Mouse (Mus musculus) stomach, embryonic 14.5 days (tissue): ENCODE measurements around the gene Pdss2. TPM values are rescaled to one million over a fixed set of nuclear protein-coding genes. Genes with fewer than 3 reads are reported as not detected.
A peak's percentile ranks its signal among the peaks of the same experiment; 100 is the strongest.

Experiments used
- ATAC-seq: fragments of 200-750 bp; cut with Nextera tagmentation; 2 replicates; pipeline ENCODE4 v1.8.0; 2017; ENCODE audit warnings: low read depth, moderate TSS enrichment; ENCODE audit not compliant: insufficient number of reproducible peaks, insufficient read depth, low FRiP score
- H3K27ac ChIP-seq: fragments of 300-500 bp; sonication (generic); 2 replicates; pipeline ENCODE4 v1.5.1; 2014; ENCODE audit warnings: mild to moderate bottlenecking, low read length, moderate library complexity, mixed read lengths
- H3K27me3 ChIP-seq: fragments of 300-500 bp; sonication (generic); 2 replicates; pipeline ENCODE4 v1.6.1; 2014; ENCODE audit warnings: low read length, control low read depth, mixed read lengths; ENCODE audit not compliant: control insufficient read depth, insufficient read depth
- H3K36me3 ChIP-seq: fragments of 300-500 bp; sonication (generic); 2 replicates; pipeline ENCODE4 v1.6.1; 2014; ENCODE audit warnings: mild to moderate bottlenecking, control low read depth, low read length, moderate library complexity, mixed read lengths; ENCODE audit not compliant: control insufficient read depth, insufficient read depth
- H3K4me1 ChIP-seq: fragments of 300-500 bp; sonication (generic); 2 replicates; pipeline ENCODE4 v1.6.1; 2014; ENCODE audit warnings: low read length, control low read depth, mixed read lengths; ENCODE audit not compliant: control insufficient read depth, insufficient read depth
- H3K4me2 ChIP-seq: fragments of 300-500 bp; sonication (generic); replicated peaks from 2 replicates; pipeline ENCODE4 v1.6.1; 2014; ENCODE audit warnings: low read depth, low read length, control low read depth
- H3K4me3 ChIP-seq: fragments of 300-500 bp; sonication (generic); 2 replicates; pipeline ENCODE4 v1.5.1; 2014; ENCODE audit warnings: low read depth, low read length, control low read depth
- H3K9ac ChIP-seq: fragments of 300-500 bp; sonication (generic); replicated peaks from 2 replicates; pipeline ENCODE4 v1.6.1; 2014; ENCODE audit warnings: low read depth, mild to moderate bottlenecking, control low read depth, low read length, moderate library complexity, mixed read lengths
- H3K9me3 ChIP-seq: fragments of 300-500 bp; sonication (generic); 2 replicates; pipeline ENCODE4 v1.6.1; 2016; ENCODE audit warnings: low read depth, low read length, control low read depth; ENCODE audit not compliant: control insufficient read depth
- WGBS: fragments of 180-500 bp; shearing (Covaris S2); extraction: QIAGEN DNeasy Blood & Tissue Kit; methylation state at CpG from one replicate; pipeline ENCODE4 v1.1.7; 2014; 5-methylcytosine and 5-hydroxymethylcytosine counted together
- polyA plus RNA-seq: library from polyadenylated mRNA; unstranded; fragments of >200 nt; fragmentation: Nextera tagmentation; extraction: Ambion mirVana; gene quantifications from 2 replicates; pipeline ENCODE4 v1.2.1, GENCODE M21; 2014

The Pdss2 gene
- polyA plus RNA-seq, 1 experiment from 2014 or later: 13.1 TPM

GRCm38 (mm10) chr10:43434326-43434725, 213.0 kb downstream of the Pdss2 start:
- no peaks in the 10 kb centered on the region for H3K9me3 ChIP-seq
- H3K36me3 ChIP-seq: no peaks in the 10 kb centered on the region
- H3K9ac ChIP-seq: no peak overlapping the region
- no peak overlapping the region for H3K4me3 ChIP-seq
- H3K27me3 ChIP-seq: no peaks in the 10 kb centered on the region
- no peaks in the 10 kb centered on the region for H3K4me1 ChIP-seq
- no peak overlapping the region for H3K4me2 ChIP-seq
- H3K27ac ChIP-seq: no peak overlapping the region
- WGBS: 73% methylated on average over 4 of the region's 4 CpGs
- ATAC-seq: no peak

GRCm38 (mm10) chr10:43435757-43436156, 214.5 kb downstream of the Pdss2 start:
- no peak overlapping the region for H3K4me2 ChIP-seq
- no peak overlapping the region for H3K9ac ChIP-seq
- no peak overlapping the region for H3K4me3 ChIP-seq
- no peaks in the 10 kb centered on the region for H3K9me3 ChIP-seq
- WGBS: 93% methylated on average over 3 of the region's 3 CpGs
- H3K36me3 ChIP-seq: no peaks in the 10 kb centered on the region
- ATAC-seq: no peak
- H3K27me3 ChIP-seq: no peaks in the 10 kb centered on the region
- H3K4me1 ChIP-seq: 0 out of 2 replicates have a peak, but pooled peaks cover 2% of the 10 kb centered on the region
- H3K27ac ChIP-seq: no peak overlapping the region

- Histone ChIP-seq H3K4me2 (no peak overlapping the region), H3K9ac (no peak overlapping the region), H3K4me1 (0 out of 2 replicates have a peak, but pooled peaks cover 5% of the 10 kb centered on the region), H3K36me3 (no peaks in the 10 kb centered on the region), H3K27ac (no peak overlapping the region), H3K9me3 (no peaks in the 10 kb centered on the region), H3K4me3 (no peak overlapping the region), H3K27me3 (no peaks in the 10 kb centered on the region)
- ATAC-seq: no peak
- WGBS: 28% methylated on average over 7 of the region's 7 CpGs
Measured at GRCm38 (mm10) chr10:43439492-43439941, 218.2 kb downstream of the Pdss2 start.

DNA sequence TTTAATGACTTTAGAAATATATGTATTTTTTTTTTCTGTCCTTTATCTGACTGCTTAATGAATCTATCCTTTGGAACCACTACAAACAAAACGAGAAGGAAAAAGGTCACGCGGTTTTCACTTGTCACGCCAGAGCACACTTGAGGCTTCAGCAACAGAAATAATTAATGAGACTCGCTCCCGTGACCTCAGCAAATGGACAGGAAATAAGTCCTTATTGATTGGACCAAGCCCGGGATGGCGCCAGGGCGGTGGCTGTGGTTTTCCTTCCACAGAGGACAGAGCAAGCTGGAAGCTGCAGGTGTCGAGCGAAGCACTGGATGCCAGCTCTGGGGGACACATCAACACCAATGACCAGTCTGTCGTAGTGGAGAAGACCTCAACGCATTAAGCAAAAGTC, 218.8 kb downstream of the Pdss2 start:
- Histone ChIP-seq H3K4me2 (no peak overlapping the region), H3K9me3 (no peaks in the 10 kb centered on the region), H3K4me3 (no peak overlapping the region), H3K27ac (0 out of 2 replicates have a peak overlapping the region, but pooled peaks have one; percentile 1), H3K36me3 (no peaks in the 10 kb centered on the region), H3K4me1 (0 out of 2 replicates have a peak, but pooled peaks cover 5% of the 10 kb centered on the region), H3K9ac (no peak overlapping the region), H3K27me3 (no peaks in the 10 kb centered on the region)
- ATAC-seq: no peak
- 33% methylated on average over 13 of the region's 13 CpGs for WGBS

- WGBS: 43% methylated on average over 15 of the region's 15 CpGs
- ATAC-seq: peak; percentile 70
- Histone ChIP-seq H3K36me3 (no peaks in the 10 kb centered on the region), H3K9ac (no peak overlapping the region), H3K9me3 (no peaks in the 10 kb centered on the region), H3K4me3 (no peak overlapping the region), H3K27ac (peak overlapping the region; percentile 55; the same call in 1 of the 2 replicates), H3K27me3 (no peaks in the 10 kb centered on the region), H3K4me2 (no peak overlapping the region), H3K4me1 (0 out of 2 replicates have a peak, but pooled peaks cover 5% of the 10 kb centered on the region)
Measured at GRCm38 (mm10) chr10:43440981-43441740, 219.9 kb downstream of the Pdss2 start.

DNA sequence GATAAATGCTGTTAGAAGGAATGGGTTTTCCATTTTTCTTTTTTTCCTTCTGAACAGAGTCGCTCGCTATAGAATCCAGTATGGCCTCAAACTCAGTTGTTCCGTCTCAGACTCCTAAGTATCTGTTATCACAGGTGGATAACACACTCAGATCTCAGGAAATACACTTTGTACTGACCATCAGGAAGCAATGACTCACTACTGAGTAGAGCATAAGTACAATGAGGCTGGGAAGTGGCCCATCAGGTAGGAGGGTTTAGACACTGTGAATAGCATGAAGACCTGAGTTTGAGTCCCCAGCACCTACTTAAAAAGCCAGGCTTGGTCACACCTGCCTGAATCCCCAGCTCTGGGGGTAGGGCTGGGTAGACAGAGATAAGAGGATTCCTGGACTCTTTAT, 227.4 kb downstream of the Pdss2 start:
- Histone ChIP-seq H3K4me2 (no peak overlapping the region), H3K36me3 (no peaks in the 10 kb centered on the region), H3K27me3 (no peaks in the 10 kb centered on the region), H3K9me3 (no peaks in the 10 kb centered on the region), H3K27ac (no peak overlapping the region), H3K4me1 (no peaks in the 10 kb centered on the region), H3K4me3 (no peak overlapping the region), H3K9ac (no peak overlapping the region)
- 83% methylated on average over 3 of the region's 3 CpGs for WGBS
- ATAC-seq: no peak

GRCm38 (mm10) chr10:43451848-43452662, 230.8 kb downstream of the Pdss2 start:
- no peak overlapping the region for H3K9ac ChIP-seq
- peak; percentile 82; the same call in 1 of the 2 replicates for ATAC-seq
- H3K4me2 ChIP-seq: peak overlapping the region; percentile 30
- no peaks in the 10 kb centered on the region for H3K27me3 ChIP-seq
- H3K27ac ChIP-seq: no peak overlapping the region
- no peaks in the 10 kb centered on the region for H3K9me3 ChIP-seq
- 23% methylated on average over 16 of the region's 16 CpGs for WGBS
- peak overlapping the region; percentile 13 for H3K4me3 ChIP-seq
- no peaks in the 10 kb centered on the region for H3K36me3 ChIP-seq
- no peaks in the 10 kb centered on the region for H3K4me1 ChIP-seq

GRCm38 (mm10) chr10:43452663-43452996, 231.3 kb downstream of the Pdss2 start:
- WGBS: 21% methylated on average over 5 of the region's 5 CpGs
- Histone ChIP-seq H3K27me3 (no peaks in the 10 kb centered on the region), H3K9ac (no peak overlapping the region), H3K4me1 (no peaks in the 10 kb centered on the region), H3K9me3 (no peaks in the 10 kb centered on the region), H3K27ac (no peak overlapping the region), H3K36me3 (no peaks in the 10 kb centered on the region), H3K4me3 (peak overlapping the region; percentile 13; the same call in 1 of the 2 replicates), H3K4me2 (peak overlapping the region; percentile 30)
- ATAC-seq: no peak
